Mouse (Mus musculus) urinary bladder, postnatal 25 days (tissue): ENCODE measurements around the gene B130006D01Rik.

Experiments
- DNase-seq: peaks from one replicate; pipeline ENCODE4 v3.0.0; 2022; ENCODE audit warnings: low spot score

B130006D01Rik gene

GRCm38 (mm10) chr11:95771665-95772064 is 48.3 kb downstream of the B130006D01Rik start:
- DNase-seq = no peak

GRCm38 (mm10) chr11:95773264-95773663 is 49.9 kb downstream of the B130006D01Rik start:
- no peak for DNase-seq
